In genomic region chr7:90791522-90791921, GRCm38 (mm10) we compare ENCODE assay signal across 25 mouse cellular contexts.
"Had no signal": no experiment of that assay in that cellular context is flagged by ENCODE, and none has a peak within 500 bp of the region (broad histone marks: within the 10 kb centered on the region; RNA-seq: fewer than 3 reads in every experiment).

No protein-coding gene starts in this region.

- H3K4me2 ChIP-seq: heart, embryonic 11.5 days; heart, embryonic 13.5 days; heart, embryonic 15.5 days; hindbrain, embryonic 13.5 days; kidney, embryonic 15.5 days; limb, embryonic 13.5 days; limb, embryonic 15.5 days; liver, embryonic 12.5 days had no signal

- H3K4me1 ChIP-seq: heart, embryonic 13.5 days; heart, embryonic 15.5 days; hindbrain, embryonic 13.5 days; kidney, embryonic 15.5 days; limb, embryonic 13.5 days; limb, embryonic 15.5 days; liver, embryonic 12.5 days had no signal

- H3K4me3 ChIP-seq: heart, adult 2 months; heart, embryonic 13.5 days; heart, embryonic 15.5 days; hindbrain, embryonic 13.5 days; kidney, embryonic 15.5 days; limb, embryonic 13.5 days; limb, embryonic 15.5 days; liver, embryonic 12.5 days had no signal

- H3K9ac ChIP-seq: heart, embryonic 13.5 days; heart, embryonic 15.5 days; hindbrain, embryonic 13.5 days; kidney, embryonic 15.5 days; limb, embryonic 13.5 days; limb, embryonic 15.5 days; liver, embryonic 12.5 days had no signal

- H3K27me3 ChIP-seq: heart, embryonic 13.5 days; heart, embryonic 15.5 days; hindbrain, embryonic 13.5 days; kidney, embryonic 15.5 days; limb, embryonic 13.5 days; limb, embryonic 15.5 days; liver, embryonic 12.5 days had no signal

- H3K9me3 ChIP-seq: heart, embryonic 13.5 days; heart, embryonic 15.5 days; hindbrain, embryonic 13.5 days; kidney, embryonic 15.5 days; limb, embryonic 13.5 days; limb, embryonic 15.5 days; liver, embryonic 12.5 days had no signal

- H3K36me3 ChIP-seq: heart, embryonic 13.5 days; heart, embryonic 15.5 days; hindbrain, embryonic 13.5 days; kidney, embryonic 15.5 days; limb, embryonic 13.5 days; limb, embryonic 15.5 days; liver, embryonic 12.5 days had no signal

- DNase-seq: gastrocnemius, postnatal 14 days; gastrocnemius, postnatal 36 days; heart, adult 11 months; heart, adult 2 months; heart, postnatal 14 days; heart, postnatal 36 days; kidney, adult 11 months; kidney, adult 2 months; kidney, adult 9 months; kidney, postnatal 14 days; kidney, postnatal 36 days; layer of hippocampus, adult 9-11 months; layer of hippocampus, postnatal 36 days; left cerebral cortex, postnatal 4 days had no signal

- ATAC-seq: hindbrain, embryonic 16.5 days; intestine, embryonic 16.5 days; liver, embryonic 12.5 days had no signal

- H3K27ac ChIP-seq: heart, adult 2 months; heart, embryonic 13.5 days; heart, embryonic 15.5 days; hindbrain, embryonic 13.5 days; kidney, embryonic 15.5 days; kidney, postnatal 0 days; limb, embryonic 13.5 days; limb, embryonic 15.5 days; liver, embryonic 12.5 days had no signal
